Mouse (Mus musculus) thymus, adult 2 months (tissue): Measurements from ENCODE around the gene Slc7a5.

Experiments
- CTCF ChIP-seq: fragments of 200-500 bp; IDR thresholded peaks from 2 replicates; pipeline ENCODE4 v1.5.1; 2012; ENCODE audit warnings: mild to moderate bottlenecking, control low read depth, low read length, moderate library complexity, borderline replicate concordance; ENCODE audit not compliant: control insufficient read depth, poor library complexity, insufficient read depth; ENCODE audit errors: extremely low read depth
- POLR2A ChIP-seq: fragments of 200-500 bp; IDR thresholded peaks from 2 replicates; pipeline ENCODE4 v1.6.1; 2012; ENCODE audit warnings: mild to moderate bottlenecking, low read length, control low read depth, moderate library complexity; ENCODE audit not compliant: control insufficient read depth, poor library complexity, insufficient read depth; ENCODE audit errors: extremely low read depth

DNA sequence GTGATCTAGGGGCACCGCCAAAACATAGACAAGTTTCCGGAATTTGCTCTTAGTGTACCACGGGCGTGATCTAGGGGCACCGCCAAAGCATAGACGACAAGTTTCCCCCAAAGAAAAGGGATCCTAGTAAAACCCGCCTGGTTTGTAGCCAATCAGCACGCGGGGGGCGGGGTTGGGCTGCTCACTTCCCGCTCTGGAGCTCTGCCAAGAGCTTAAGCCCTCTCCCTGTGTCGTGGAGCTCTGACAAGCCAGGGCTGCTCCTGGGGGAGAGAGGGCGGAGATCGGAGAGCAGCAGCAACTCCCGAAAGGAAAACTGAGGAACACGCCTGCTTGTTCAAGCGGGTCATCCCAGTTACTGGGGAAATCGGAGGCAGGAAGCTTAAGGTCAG lies 40.3 kb upstream of the Slc7a5 start:
- TF ChIP-seq POLR2A (peak; percentile 71), CTCF (no peak)
